21 mouse cellular contexts compared by ENCODE assay signal in genomic region chr9:95351968-95352367, GRCm38 (mm10). TPM values are rescaled to one million over a fixed set of nuclear protein-coding genes. Genes with fewer than 3 reads are reported as not detected.
DNase-seq lines count a peak whose midpoint lies in the region; ATAC-seq lines count a peak whose summit lies in the region.
"Had no signal": no experiment of that assay in that cellular context is flagged by ENCODE, and none has a peak within 500 bp of the region (broad histone marks: within the 10 kb centered on the region; RNA-seq: fewer than 3 reads in every experiment).

No protein-coding gene starts in this region.

- no peak for DNase-seq in forebrain, embryonic 10.5 days (ENCODE audit: extremely low spot score, low spot score)
- DNase-seq in forebrain, embryonic 11.5 days (ENCODE audit: low spot score), result no peak
- no peak for DNase-seq in forebrain, embryonic 14.5 days (ENCODE audit: low spot score)
- DNase-seq: adrenal gland, adult 2 months; adrenal gland, adult 8-10 months; adrenal gland, postnatal 10 days; adrenal gland, postnatal 14 days; adrenal gland, postnatal 25 days; adrenal gland, postnatal 36 days; B cell, adult 2 months; cerebellum, adult 11 months; cerebellum, adult 11-12 months; cerebellum, adult 18-20 months had no signal

- 0 out of 2 replicates have a peak, but pooled peaks cover 8% of the 10 kb centered on the region for H3K4me1 ChIP-seq in forebrain, embryonic 10.5 days
- H3K4me1 ChIP-seq in forebrain, embryonic 13.5 days, result peaks cover 8% of the 10 kb centered on the region; the same call in 1 of the 2 replicates
- no peaks in the 10 kb centered on the region for H3K4me1 ChIP-seq in forebrain, embryonic 11.5 days (replicated peaks; ENCODE audit: control insufficient read depth, insufficient read depth, low read length)
- no peaks in the 10 kb centered on the region for H3K4me1 ChIP-seq in forebrain, embryonic 14.5 days (ENCODE audit: control insufficient read depth, insufficient read depth, low read length)
- H3K4me1 ChIP-seq in forebrain, embryonic 12.5 days, result no peaks in the 10 kb centered on the region
- no peaks in the 10 kb centered on the region for H3K4me1 ChIP-seq in forebrain, embryonic 15.5 days

- 0 out of 2 replicates have a peak overlapping the region, but pooled peaks have one; percentile 7 for H3K27ac ChIP-seq in forebrain, embryonic 10.5 days
- H3K27ac ChIP-seq in forebrain, embryonic 13.5 days, result no peak overlapping the region
- H3K27ac ChIP-seq in forebrain, embryonic 11.5 days (ENCODE audit: low read depth, low read length), result no peak overlapping the region
- H3K27ac ChIP-seq in forebrain, embryonic 14.5 days (ENCODE audit: low read depth, low read length), result no peak overlapping the region
- H3K27ac ChIP-seq in forebrain, embryonic 12.5 days, result no peak overlapping the region
- H3K27ac ChIP-seq in forebrain, embryonic 15.5 days (replicated peaks), result no peak overlapping the region

- H3K9me3 ChIP-seq in forebrain, embryonic 10.5 days, result no peaks in the 10 kb centered on the region
- H3K9me3 ChIP-seq in forebrain, embryonic 13.5 days (replicated peaks), result no peaks in the 10 kb centered on the region
- H3K9me3 ChIP-seq in forebrain, embryonic 11.5 days (ENCODE audit: control insufficient read depth, low read length), result no peaks in the 10 kb centered on the region
- H3K9me3 ChIP-seq in forebrain, embryonic 14.5 days (replicated peaks; ENCODE audit: control insufficient read depth, low read length), result no peaks in the 10 kb centered on the region
- H3K9me3 ChIP-seq in forebrain, embryonic 12.5 days, result no peaks in the 10 kb centered on the region
- no peaks in the 10 kb centered on the region for H3K9me3 ChIP-seq in forebrain, embryonic 15.5 days

- H3K4me3 ChIP-seq in forebrain, embryonic 10.5 days, result no peak overlapping the region
- H3K4me3 ChIP-seq in forebrain, embryonic 13.5 days, result no peak overlapping the region
- H3K4me3 ChIP-seq in forebrain, embryonic 11.5 days (ENCODE audit: low read depth, low read length), result no peak overlapping the region
- H3K4me3 ChIP-seq in forebrain, embryonic 14.5 days (ENCODE audit: low read depth, low read length), result no peak overlapping the region
- H3K4me3 ChIP-seq in forebrain, embryonic 12.5 days (replicated peaks), result no peak overlapping the region
- H3K4me3 ChIP-seq in forebrain, embryonic 15.5 days, result no peak overlapping the region

- H3K27me3 ChIP-seq in forebrain, embryonic 10.5 days (ENCODE audit: poor library complexity, severe bottlenecking), result no peaks in the 10 kb centered on the region
- no peaks in the 10 kb centered on the region for H3K27me3 ChIP-seq in forebrain, embryonic 13.5 days
- no peaks in the 10 kb centered on the region for H3K27me3 ChIP-seq in forebrain, embryonic 11.5 days (ENCODE audit: control insufficient read depth, insufficient read depth, low read length)
- no peaks in the 10 kb centered on the region for H3K27me3 ChIP-seq in forebrain, embryonic 14.5 days (replicated peaks; ENCODE audit: control insufficient read depth, insufficient read depth, low read length)
- no peaks in the 10 kb centered on the region for H3K27me3 ChIP-seq in forebrain, embryonic 12.5 days
- no peaks in the 10 kb centered on the region for H3K27me3 ChIP-seq in forebrain, embryonic 15.5 days
- H3K27me3 ChIP-seq: CH12.LX, Patski had no signal

- 58% methylated on average over 2 of the region's 2 CpGs for WGBS in forebrain, embryonic 10.5 days
- WGBS in forebrain, embryonic 13.5 days, result 18% methylated on average over 2 of the region's 2 CpGs
- WGBS in forebrain, embryonic 11.5 days, result 33% methylated on average over 2 of the region's 2 CpGs
- WGBS in forebrain, embryonic 14.5 days, result 12% methylated on average over 2 of the region's 2 CpGs
- WGBS in forebrain, embryonic 12.5 days, result 26% methylated on average over 2 of the region's 2 CpGs
- 13% methylated on average over 2 of the region's 2 CpGs for WGBS in forebrain, embryonic 15.5 days

- no peaks in the 10 kb centered on the region for H3K36me3 ChIP-seq in forebrain, embryonic 10.5 days (replicated peaks)
- H3K36me3 ChIP-seq in forebrain, embryonic 13.5 days (ENCODE audit: poor library complexity, severe bottlenecking), result no peaks in the 10 kb centered on the region
- no peaks in the 10 kb centered on the region for H3K36me3 ChIP-seq in forebrain, embryonic 11.5 days (ENCODE audit: control insufficient read depth, insufficient read depth, low read length)
- H3K36me3 ChIP-seq in forebrain, embryonic 14.5 days (ENCODE audit: control insufficient read depth, insufficient read depth, low read length), result no peaks in the 10 kb centered on the region
- no peaks in the 10 kb centered on the region for H3K36me3 ChIP-seq in forebrain, embryonic 12.5 days (replicated peaks)
- H3K36me3 ChIP-seq in forebrain, embryonic 15.5 days, result no peaks in the 10 kb centered on the region
- H3K36me3 ChIP-seq: G1E had no signal

- H3K9ac ChIP-seq in forebrain, embryonic 13.5 days, result no peak overlapping the region
- no peak overlapping the region for H3K9ac ChIP-seq in forebrain, embryonic 11.5 days (ENCODE audit: low read length)
- H3K9ac ChIP-seq in forebrain, embryonic 14.5 days (ENCODE audit: low read length), result no peak overlapping the region
- no peak overlapping the region for H3K9ac ChIP-seq in forebrain, embryonic 12.5 days
- no peak overlapping the region for H3K9ac ChIP-seq in forebrain, embryonic 15.5 days (replicated peaks)

- no peak overlapping the region for H3K4me2 ChIP-seq in forebrain, embryonic 13.5 days
- no peak overlapping the region for H3K4me2 ChIP-seq in forebrain, embryonic 11.5 days (ENCODE audit: low read depth, low read length, severe bottlenecking)
- H3K4me2 ChIP-seq in forebrain, embryonic 14.5 days (ENCODE audit: low read length), result no peak overlapping the region
- H3K4me2 ChIP-seq in forebrain, embryonic 12.5 days, result no peak overlapping the region
- no peak overlapping the region for H3K4me2 ChIP-seq in forebrain, embryonic 15.5 days (replicated peaks)

- ATAC-seq in forebrain, embryonic 13.5 days, result no peak
- peak; percentile 60 for ATAC-seq in forebrain, embryonic 11.5 days (replicated peaks; ENCODE audit: low FRiP score)
- no peak for ATAC-seq in forebrain, embryonic 14.5 days
- peak; percentile 63; the same call in 1 of the 2 replicates for ATAC-seq in forebrain, embryonic 12.5 days (ENCODE audit: low FRiP score)
- no peak for ATAC-seq in forebrain, embryonic 15.5 days (replicated peaks)
- ATAC-seq: activated CD4-positive, CD25-positive, alpha-beta regulatory T cell, adult 4 months; CD4-positive, CD25-positive, alpha-beta regulatory T cell, adult 4 months; Patski had no signal

RNA-seq across cellular contexts. Expression of gene Chst2, which starts 54.6 kb away (rescaled TPM):
- polyA plus RNA-seq in forebrain, embryonic 10.5 days (2016; fragmentation: Nextera tagmentation; extraction: Ambion mirVana), result 5.6 and 7.0 TPM in 2 replicates
- 8.8 and 9.6 TPM in 2 replicates for polyA plus RNA-seq in forebrain, embryonic 13.5 days (2015; fragmentation: Nextera tagmentation; extraction: Ambion mirVana)
- 15.0 and 17.5 TPM in 2 replicates for polyA plus RNA-seq in forebrain, embryonic 11.5 days (2014; fragmentation: Nextera tagmentation; extraction: Ambion mirVana)
- 10.2 and 13.1 TPM in 2 replicates for polyA plus RNA-seq in forebrain, embryonic 14.5 days (2014; fragmentation: Nextera tagmentation; extraction: Ambion mirVana)
- polyA plus RNA-seq in forebrain, embryonic 12.5 days (2016; fragmentation: Nextera tagmentation; extraction: Ambion mirVana), result 9.4 and 12.7 TPM in 2 replicates
- 13.0 and 13.3 TPM in 2 replicates for polyA plus RNA-seq in forebrain, embryonic 15.5 days (2015; fragmentation: Nextera tagmentation; extraction: Ambion mirVana)
- polyA plus RNA-seq: G1E had no signal

Comparison
In these comparisons a context has a peak if more than half of its experiments do, and no peak if none do; other contexts are left out.
1. ATAC-seq: peak in forebrain, embryonic 11.5 days (single experiment) and forebrain, embryonic 12.5 days (single experiment); none in forebrain, embryonic 13.5 days (single experiment), forebrain, embryonic 14.5 days (single experiment) and forebrain, embryonic 15.5 days (single experiment).